In the genomic region with DNA sequence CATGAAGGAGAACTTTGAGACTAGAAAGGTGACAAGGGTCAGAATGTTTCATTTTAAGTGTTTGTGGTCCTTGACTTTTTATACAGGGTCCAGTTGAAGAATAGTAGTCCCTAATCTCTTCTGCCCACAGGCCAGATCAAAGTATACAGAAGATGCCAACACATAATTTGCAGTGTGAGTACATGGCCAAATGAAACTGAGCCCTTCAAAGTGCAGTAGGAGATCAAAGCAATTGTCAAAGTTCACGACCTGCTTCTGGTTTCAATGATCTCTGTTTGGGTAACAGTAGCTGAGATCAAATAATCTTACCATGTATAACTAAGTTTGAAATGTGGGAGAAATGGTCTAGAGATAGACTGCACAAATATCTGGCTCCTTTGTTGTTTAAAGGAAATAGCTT, we compare ENCODE assay signal across 36 mouse cellular contexts. TPM values are rescaled to one million over a fixed set of nuclear protein-coding genes. Genes with fewer than 3 reads are reported as not detected.
"Had no signal": no experiment of that assay in that cellular context is flagged by ENCODE, and none has a peak within 500 bp of the region (broad histone marks: within the 10 kb centered on the region; RNA-seq: fewer than 3 reads in every experiment).

No protein-coding gene starts in this region.

- ATAC-seq: liver, embryonic 12.5 days; liver, postnatal 0 days; lung, postnatal 0 days; midbrain, embryonic 13.5 days; midbrain, embryonic 15.5 days; midbrain, embryonic 16.5 days had no signal

- H3K36me3 ChIP-seq: limb, embryonic 10.5 days; limb, embryonic 12.5 days; limb, embryonic 13.5 days; limb, embryonic 15.5 days; liver, embryonic 12.5 days; liver, embryonic 13.5 days; liver, embryonic 15.5 days; lung, embryonic 15.5 days; midbrain, embryonic 10.5 days; midbrain, embryonic 12.5 days; midbrain, embryonic 13.5 days; midbrain, embryonic 15.5 days; neural tube, embryonic 12.5 days had no signal

- H3K4me1 ChIP-seq: limb, embryonic 10.5 days; limb, embryonic 12.5 days; limb, embryonic 13.5 days; limb, embryonic 15.5 days; liver, embryonic 12.5 days; liver, embryonic 13.5 days; liver, embryonic 15.5 days; lung, embryonic 15.5 days; megakaryocyte, embryonic 14.5 days; midbrain, embryonic 12.5 days; midbrain, embryonic 13.5 days; midbrain, embryonic 15.5 days; neural tube, embryonic 12.5 days had no signal

- H3K9me3 ChIP-seq: limb, embryonic 10.5 days; limb, embryonic 12.5 days; limb, embryonic 13.5 days; limb, embryonic 15.5 days; liver, embryonic 12.5 days; liver, embryonic 13.5 days; liver, embryonic 15.5 days; lung, embryonic 15.5 days; megakaryocyte, embryonic 14.5 days; midbrain, embryonic 10.5 days; midbrain, embryonic 12.5 days; midbrain, embryonic 13.5 days; midbrain, embryonic 15.5 days; neural tube, embryonic 12.5 days had no signal

- H3K4me3 ChIP-seq: left cerebral cortex, adult 2 months; limb, embryonic 10.5 days; limb, embryonic 12.5 days; limb, embryonic 13.5 days; limb, embryonic 15.5 days; liver, embryonic 12.5 days; liver, embryonic 13.5 days; liver, embryonic 15.5 days; lung, embryonic 15.5 days; megakaryocyte, embryonic 14.5 days; midbrain, embryonic 10.5 days; midbrain, embryonic 12.5 days; midbrain, embryonic 13.5 days; midbrain, embryonic 15.5 days; myocyte; neural tube, embryonic 12.5 days had no signal

- DNase-seq: left cerebral cortex, postnatal 4 days; liver, embryonic 13.5 days; liver, postnatal 0 days; lung, adult 18-20 months; lung, adult 2 months; lung, embryonic 14.5 days; lung, postnatal 10 days; lung, postnatal 14 days; lung, postnatal 36 days; lung, postnatal 4 days; midbrain, embryonic 14.5 days had no signal

- H3K27me3 ChIP-seq: limb, embryonic 12.5 days; limb, embryonic 13.5 days; limb, embryonic 15.5 days; liver, embryonic 12.5 days; liver, embryonic 13.5 days; liver, embryonic 15.5 days; lung, embryonic 15.5 days; megakaryocyte, embryonic 14.5 days; midbrain, embryonic 12.5 days; midbrain, embryonic 13.5 days; midbrain, embryonic 15.5 days; neural tube, embryonic 12.5 days had no signal

- H3K9ac ChIP-seq: limb, embryonic 12.5 days; limb, embryonic 13.5 days; limb, embryonic 15.5 days; liver, embryonic 12.5 days; liver, embryonic 13.5 days; liver, embryonic 14.5 days; liver, embryonic 15.5 days; liver, postnatal 0 days; lung, embryonic 14.5 days; lung, embryonic 15.5 days; midbrain, embryonic 12.5 days; midbrain, embryonic 13.5 days; midbrain, embryonic 15.5 days; neural tube, embryonic 12.5 days had no signal

- H3K4me2 ChIP-seq: limb, embryonic 12.5 days; limb, embryonic 13.5 days; limb, embryonic 15.5 days; liver, embryonic 11.5 days; liver, embryonic 12.5 days; liver, embryonic 13.5 days; liver, embryonic 15.5 days; lung, embryonic 14.5 days; lung, embryonic 15.5 days; midbrain, embryonic 11.5 days; midbrain, embryonic 12.5 days; midbrain, embryonic 13.5 days; midbrain, embryonic 15.5 days; neural tube, embryonic 12.5 days had no signal

- H3K27ac ChIP-seq: left cerebral cortex, adult 2 months; limb, embryonic 10.5 days; limb, embryonic 12.5 days; limb, embryonic 13.5 days; limb, embryonic 15.5 days; liver, embryonic 12.5 days; liver, embryonic 13.5 days; liver, embryonic 14.5 days; liver, embryonic 15.5 days; lung, embryonic 15.5 days; macrophage; midbrain, embryonic 10.5 days; midbrain, embryonic 12.5 days; midbrain, embryonic 13.5 days; midbrain, embryonic 15.5 days; neural tube, embryonic 12.5 days had no signal

RNA-seq across cellular contexts. Expression of a gene that starts 22.1 kb away (rescaled TPM):
- total RNA-seq: megakaryocyte progenitor cell, adult 5-6 weeks; megakaryocyte, adult 5-6 weeks; megakaryocyte-erythroid progenitor cell, adult 5-6 weeks; monocyte, adult 5-6 weeks had no signal
- polyA plus RNA-seq: macrophage had no signal
